Mouse (Mus musculus): ENCODE results near the gene Tbc1d22a. TPM values are rescaled to one million over a fixed set of nuclear protein-coding genes. Genes with fewer than 3 reads are reported as not detected.

Gene Tbc1d22a
- polyA plus RNA-seq, 1 experiment from 2014 or later = 11.9 TPM

DNA sequence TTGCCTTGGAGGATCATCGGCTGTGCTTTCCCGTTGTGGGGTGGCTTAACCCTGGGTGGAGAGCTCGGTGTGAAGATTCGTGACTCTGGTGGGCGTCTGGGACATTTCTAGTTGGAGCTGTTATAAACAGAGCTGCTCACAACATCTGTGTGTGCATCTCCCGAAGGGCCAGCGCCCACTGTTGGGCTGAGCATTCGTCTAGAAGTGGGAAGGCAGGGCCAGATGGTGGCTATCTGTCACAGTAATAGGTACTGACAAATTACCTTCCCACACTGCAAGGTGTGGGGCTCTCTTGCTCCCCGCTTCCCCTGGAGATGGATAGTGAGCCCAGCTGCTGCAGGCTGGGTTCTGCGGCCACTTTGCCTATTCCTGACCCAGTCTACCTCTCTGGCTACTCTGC is 289.2 kb downstream of the Tbc1d22a start:
- DNase-seq (no peak), ATAC-seq (ENCODE audit: low FRiP score, low TSS enrichment) (no peak)
- WGBS = 70% methylated on average over 10 of the region's 10 CpGs
- Histone ChIP-seq H3K36me3 (ENCODE audit: control insufficient read depth, insufficient read depth, low read length) (no peaks in the 10 kb centered on the region), H3K4me1 (ENCODE audit: control insufficient read depth, insufficient read depth, low read length) (no peaks in the 10 kb centered on the region), H3K4me2 (ENCODE audit: low read length) (no peak overlapping the region), H3K27ac (replicated peaks; ENCODE audit: low read depth, low read length) (no peak overlapping the region), H3K9me3 (ENCODE audit: control insufficient read depth, low read length) (no peaks in the 10 kb centered on the region), H3K4me3 (replicated peaks; ENCODE audit: low read depth, low read length) (no peak overlapping the region), H3K9ac (replicated peaks; ENCODE audit: low read length) (no peak overlapping the region), H3K27me3 (ENCODE audit: control insufficient read depth, insufficient read depth, low read length) (no peaks in the 10 kb centered on the region)

DNA sequence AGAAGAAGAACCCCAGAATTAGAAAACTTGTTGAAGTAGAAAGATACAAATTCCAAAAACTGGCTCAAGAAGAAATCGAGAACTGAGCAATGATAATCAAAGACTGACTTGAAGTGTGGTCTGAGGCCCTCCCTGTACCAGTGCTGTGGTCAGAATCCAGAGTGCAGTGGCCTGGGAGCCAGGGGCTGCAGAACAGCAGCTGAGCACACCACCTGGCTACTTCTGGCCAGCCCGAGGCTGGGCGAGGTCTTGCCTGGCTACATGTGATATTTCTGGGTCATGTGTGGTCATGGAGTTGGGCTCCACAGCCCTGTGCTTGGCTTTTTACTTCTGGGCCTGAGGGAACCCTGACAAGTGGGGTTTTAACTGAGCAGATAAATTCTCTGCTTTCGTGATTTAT is 292.4 kb downstream of the Tbc1d22a start:
- H3K9ac ChIP-seq (replicated peaks; ENCODE audit: low read length) = no peak overlapping the region
- H3K4me1 ChIP-seq (ENCODE audit: control insufficient read depth, insufficient read depth, low read length) = peaks cover 7% of the 10 kb centered on the region; the same call in 1 of the 2 replicates
- H3K27me3 ChIP-seq (ENCODE audit: control insufficient read depth, insufficient read depth, low read length) = no peaks in the 10 kb centered on the region
- ATAC-seq (ENCODE audit: low FRiP score, low TSS enrichment) (no peak), DNase-seq (no peak)
- no peak overlapping the region for H3K27ac ChIP-seq (replicated peaks; ENCODE audit: low read depth, low read length)
- H3K36me3 ChIP-seq (ENCODE audit: control insufficient read depth, insufficient read depth, low read length) = no peaks in the 10 kb centered on the region
- no peak overlapping the region for H3K4me2 ChIP-seq (ENCODE audit: low read length)
- no peaks in the 10 kb centered on the region for H3K9me3 ChIP-seq (ENCODE audit: control insufficient read depth, low read length)
- whole genome bisulfite sequencing = 76% methylated on average over 4 of the region's 4 CpGs
- no peak overlapping the region for H3K4me3 ChIP-seq (replicated peaks; ENCODE audit: low read depth, low read length)

DNA sequence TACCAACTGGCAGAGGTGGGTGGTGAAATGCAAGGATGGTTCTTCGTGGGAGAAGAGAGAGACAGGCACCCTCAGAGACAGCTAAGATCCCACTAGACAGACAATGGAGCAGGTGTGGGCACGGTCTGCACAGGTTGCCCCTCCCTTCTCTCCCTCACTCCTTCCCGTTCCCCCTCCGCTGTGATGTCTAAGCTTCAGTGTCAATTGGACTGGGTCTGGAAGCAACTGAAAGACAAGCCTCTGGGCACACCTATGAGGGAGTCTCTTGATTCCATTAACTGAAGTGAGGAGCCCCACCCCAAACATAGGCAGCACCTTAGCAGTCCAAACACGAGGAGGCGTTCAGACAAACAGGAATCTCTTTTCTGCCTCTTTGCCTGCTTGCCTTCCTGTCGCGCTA is 293.3 kb downstream of the Tbc1d22a start:
- H3K4me1 ChIP-seq (ENCODE audit: control insufficient read depth, insufficient read depth, low read length) = peaks cover 7% of the 10 kb centered on the region; the same call in 1 of the 2 replicates
- no peaks in the 10 kb centered on the region for H3K27me3 ChIP-seq (ENCODE audit: control insufficient read depth, insufficient read depth, low read length)
- 87% methylated on average over 8 of the region's 8 CpGs for WGBS
- DNase-seq (no peak), ATAC-seq (ENCODE audit: low FRiP score, low TSS enrichment) (no peak)
- no peak overlapping the region for H3K4me3 ChIP-seq (replicated peaks; ENCODE audit: low read depth, low read length)
- H3K9ac ChIP-seq (replicated peaks; ENCODE audit: low read length) = no peak overlapping the region
- H3K27ac ChIP-seq (replicated peaks; ENCODE audit: low read depth, low read length) = no peak overlapping the region
- H3K36me3 ChIP-seq (ENCODE audit: control insufficient read depth, insufficient read depth, low read length) = no peaks in the 10 kb centered on the region
- H3K4me2 ChIP-seq (ENCODE audit: low read length) = no peak overlapping the region
- H3K9me3 ChIP-seq (ENCODE audit: control insufficient read depth, low read length) = no peaks in the 10 kb centered on the region

DNA sequence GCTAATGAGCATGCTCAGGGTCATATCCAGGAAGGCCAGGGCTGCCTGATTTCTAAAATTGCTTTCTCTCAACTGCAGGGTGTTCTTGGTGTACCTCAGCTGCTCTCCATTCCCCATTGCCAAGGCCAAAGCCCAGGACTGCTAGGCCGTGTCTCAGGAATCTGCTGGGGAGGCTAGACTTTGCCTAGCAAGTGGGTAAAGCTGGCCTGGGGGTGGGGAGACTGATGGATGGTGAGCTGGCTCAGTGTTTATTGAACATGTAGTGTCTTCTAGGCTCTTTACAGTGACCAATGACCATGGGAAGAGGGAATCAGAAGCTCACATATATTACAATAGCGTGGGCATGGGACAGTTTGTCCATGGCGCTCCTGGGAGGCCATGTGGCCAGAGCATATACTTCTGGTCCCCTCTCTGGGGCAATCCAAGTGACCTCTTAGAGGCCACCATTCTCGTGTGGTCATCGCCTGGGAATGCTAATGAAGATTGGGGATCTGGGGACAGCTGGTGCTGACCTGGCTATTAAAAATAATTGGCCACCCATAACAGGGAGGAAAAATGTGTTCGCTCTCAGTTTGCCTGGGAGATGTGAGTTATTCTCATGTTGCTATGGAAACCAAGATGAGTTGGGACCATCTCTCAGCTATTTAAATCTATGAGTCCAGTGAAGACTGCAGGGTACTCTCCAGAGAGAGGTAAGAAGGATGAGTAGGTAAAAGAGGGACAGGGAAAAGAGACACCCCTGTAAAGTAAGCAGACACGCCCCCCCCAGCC is 294.3 kb downstream of the Tbc1d22a start:
- WGBS = 58% methylated on average over 7 of the region's 7 CpGs
- peaks cover 7% of the 10 kb centered on the region; the same call in 1 of the 2 replicates for H3K4me1 ChIP-seq (ENCODE audit: control insufficient read depth, insufficient read depth, low read length)
- no peak overlapping the region for H3K4me2 ChIP-seq (ENCODE audit: low read length)

DNA sequence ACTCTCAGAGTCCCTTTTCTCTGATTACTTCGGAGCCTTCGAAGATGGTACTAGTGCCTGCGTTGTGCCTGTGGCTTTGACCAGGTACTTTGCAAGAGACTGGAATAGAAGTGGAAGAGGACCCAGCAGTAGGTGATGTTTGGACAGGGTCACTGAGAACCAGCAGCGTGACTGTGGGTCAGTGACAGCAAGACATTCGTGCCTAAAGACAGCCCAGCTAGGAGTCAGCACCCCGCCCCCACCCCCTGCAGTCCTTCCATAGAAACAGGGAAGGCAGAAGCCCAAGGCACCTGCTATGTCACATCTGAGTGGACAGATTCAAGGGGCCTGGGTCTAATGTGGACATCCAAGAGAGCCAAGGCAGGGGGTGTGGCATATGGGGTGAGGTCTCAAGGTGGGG is 295.3 kb downstream of the Tbc1d22a start:
- Histone ChIP-seq H3K9me3 (ENCODE audit: control insufficient read depth, low read length) (no peaks in the 10 kb centered on the region), H3K9ac (replicated peaks; ENCODE audit: low read length) (no peak overlapping the region), H3K4me3 (replicated peaks; ENCODE audit: low read depth, low read length) (no peak overlapping the region), H3K27me3 (ENCODE audit: control insufficient read depth, insufficient read depth, low read length) (no peaks in the 10 kb centered on the region), H3K27ac (replicated peaks; ENCODE audit: low read depth, low read length) (no peak overlapping the region), H3K4me2 (ENCODE audit: low read length) (no peak overlapping the region), H3K36me3 (ENCODE audit: control insufficient read depth, insufficient read depth, low read length) (no peaks in the 10 kb centered on the region), H3K4me1 (ENCODE audit: control insufficient read depth, insufficient read depth, low read length) (peaks cover 7% of the 10 kb centered on the region; the same call in 1 of the 2 replicates)
- ATAC-seq (ENCODE audit: low FRiP score, low TSS enrichment) (no peak), DNase-seq (no peak)
- 67% methylated on average over 6 of the region's 6 CpGs for WGBS

More for the DNA sequence above, 294.3 kb downstream of the Tbc1d22a start:
- Histone ChIP-seq H3K9ac (replicated peaks; ENCODE audit: low read length) (no peak overlapping the region), H3K27ac (replicated peaks; ENCODE audit: low read depth, low read length) (no peak overlapping the region), H3K9me3 (ENCODE audit: control insufficient read depth, low read length) (no peaks in the 10 kb centered on the region), H3K36me3 (ENCODE audit: control insufficient read depth, insufficient read depth, low read length) (no peaks in the 10 kb centered on the region), H3K27me3 (ENCODE audit: control insufficient read depth, insufficient read depth, low read length) (no peaks in the 10 kb centered on the region), H3K4me3 (replicated peaks; ENCODE audit: low read depth, low read length) (no peak overlapping the region)
- peak; percentile 64 for DNase-seq
- ATAC-seq (ENCODE audit: low FRiP score, low TSS enrichment) = no peak

DNA sequence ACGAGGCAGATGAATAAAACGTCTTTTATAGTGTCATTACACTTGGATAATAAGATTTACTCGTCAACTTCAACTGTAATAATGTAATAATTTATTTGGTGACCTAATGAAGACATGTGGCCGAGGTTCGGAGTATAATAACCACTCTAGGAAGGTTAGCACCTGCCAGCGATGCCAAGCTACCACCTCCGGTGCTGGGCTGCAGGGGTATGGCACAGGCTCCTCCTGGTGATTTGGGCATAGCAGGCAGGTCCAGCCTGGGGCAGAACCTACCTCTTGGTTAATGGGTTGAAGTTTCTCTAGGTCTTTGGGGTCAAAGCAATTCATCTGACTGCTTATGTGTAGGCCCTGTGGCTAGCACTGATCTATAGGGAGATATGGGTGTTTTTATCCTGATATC is 296.9 kb downstream of the Tbc1d22a start:
- Histone ChIP-seq H3K4me1 (ENCODE audit: control insufficient read depth, insufficient read depth, low read length) (peaks cover 7% of the 10 kb centered on the region; the same call in 1 of the 2 replicates), H3K4me2 (ENCODE audit: low read length) (no peak overlapping the region), H3K9me3 (ENCODE audit: control insufficient read depth, low read length) (no peaks in the 10 kb centered on the region), H3K9ac (replicated peaks; ENCODE audit: low read length) (no peak overlapping the region), H3K36me3 (ENCODE audit: control insufficient read depth, insufficient read depth, low read length) (no peaks in the 10 kb centered on the region), H3K4me3 (replicated peaks; ENCODE audit: low read depth, low read length) (no peak overlapping the region), H3K27ac (replicated peaks; ENCODE audit: low read depth, low read length) (no peak overlapping the region), H3K27me3 (ENCODE audit: control insufficient read depth, insufficient read depth, low read length) (no peaks in the 10 kb centered on the region)
- no peak for ATAC-seq (ENCODE audit: low FRiP score, low TSS enrichment)
- no peak for DNase-seq
- 85% methylated on average over 7 of the region's 7 CpGs for WGBS

DNA sequence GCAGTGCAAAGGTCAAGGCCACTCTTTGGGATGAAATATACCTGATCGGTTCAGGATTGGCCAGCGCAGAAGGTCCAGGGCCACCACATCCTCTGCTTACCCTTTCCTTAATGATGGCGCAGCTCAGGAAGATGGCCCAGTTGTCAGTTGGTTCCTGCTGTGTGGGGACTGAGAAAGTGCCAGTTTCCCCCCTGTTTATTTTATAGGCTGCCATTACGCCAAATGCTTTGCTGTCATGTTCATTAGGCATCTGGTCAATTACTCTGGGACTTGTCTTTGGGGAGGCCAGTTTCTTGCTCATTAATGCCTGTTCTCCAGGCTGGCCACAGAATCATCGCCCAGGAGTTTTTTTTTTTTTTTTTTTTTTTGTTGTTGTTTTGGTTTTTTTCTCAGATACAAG is 299.1 kb downstream of the Tbc1d22a start:
- no peak overlapping the region for H3K9ac ChIP-seq (replicated peaks; ENCODE audit: low read length)
- no peaks in the 10 kb centered on the region for H3K27me3 ChIP-seq (ENCODE audit: control insufficient read depth, insufficient read depth, low read length)
- 84% methylated on average over 5 of the region's 5 CpGs for WGBS
- ATAC-seq (ENCODE audit: low FRiP score, low TSS enrichment) = no peak
- H3K4me3 ChIP-seq (replicated peaks; ENCODE audit: low read depth, low read length) = no peak overlapping the region
- H3K9me3 ChIP-seq (ENCODE audit: control insufficient read depth, low read length) = no peaks in the 10 kb centered on the region
- peaks cover 7% of the 10 kb centered on the region; the same call in 1 of the 2 replicates for H3K4me1 ChIP-seq (ENCODE audit: control insufficient read depth, insufficient read depth, low read length)
- no peak overlapping the region for H3K27ac ChIP-seq (replicated peaks; ENCODE audit: low read depth, low read length)
- H3K4me2 ChIP-seq (ENCODE audit: low read length) = no peak overlapping the region
- DNase-seq = no peak
- H3K36me3 ChIP-seq (ENCODE audit: control insufficient read depth, insufficient read depth, low read length) = no peaks in the 10 kb centered on the region

DNA sequence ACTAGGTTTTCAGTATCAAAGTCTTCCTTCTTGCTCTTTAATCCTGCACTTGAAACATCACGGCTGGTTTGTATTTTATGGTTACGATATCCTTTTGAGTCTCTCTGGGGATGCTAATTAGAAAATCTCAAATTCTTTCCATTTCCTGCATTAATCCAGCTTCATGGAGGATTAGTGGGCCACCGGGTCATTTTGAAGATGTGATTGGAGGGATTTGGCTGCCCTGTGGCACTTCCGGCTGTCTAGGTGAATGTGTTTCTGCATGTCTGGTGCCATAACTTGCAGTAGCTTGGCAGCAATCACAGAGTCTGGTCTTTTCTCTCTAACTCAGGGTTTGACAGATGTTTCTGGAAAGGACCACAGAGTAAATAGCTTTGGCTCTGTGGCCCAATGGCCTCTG is 305.9 kb downstream of the Tbc1d22a start:
- H3K27ac ChIP-seq (replicated peaks; ENCODE audit: low read depth, low read length) = no peak overlapping the region
- 48% methylated on average over 4 of the region's 4 CpGs for WGBS
- H3K9me3 ChIP-seq (ENCODE audit: control insufficient read depth, low read length) = peaks cover 4% of the 10 kb centered on the region; the same call in 1 of the 2 replicates
- DNase-seq (no peak), ATAC-seq (ENCODE audit: low FRiP score, low TSS enrichment) (no peak)
- no peaks in the 10 kb centered on the region for H3K27me3 ChIP-seq (ENCODE audit: control insufficient read depth, insufficient read depth, low read length)
- H3K4me1 ChIP-seq (ENCODE audit: control insufficient read depth, insufficient read depth, low read length) = no peaks in the 10 kb centered on the region
- H3K36me3 ChIP-seq (ENCODE audit: control insufficient read depth, insufficient read depth, low read length) = no peaks in the 10 kb centered on the region
- H3K4me3 ChIP-seq (replicated peaks; ENCODE audit: low read depth, low read length) = no peak overlapping the region
- no peak overlapping the region for H3K4me2 ChIP-seq (ENCODE audit: low read length)
- H3K9ac ChIP-seq (replicated peaks; ENCODE audit: low read length) = no peak overlapping the region

DNA sequence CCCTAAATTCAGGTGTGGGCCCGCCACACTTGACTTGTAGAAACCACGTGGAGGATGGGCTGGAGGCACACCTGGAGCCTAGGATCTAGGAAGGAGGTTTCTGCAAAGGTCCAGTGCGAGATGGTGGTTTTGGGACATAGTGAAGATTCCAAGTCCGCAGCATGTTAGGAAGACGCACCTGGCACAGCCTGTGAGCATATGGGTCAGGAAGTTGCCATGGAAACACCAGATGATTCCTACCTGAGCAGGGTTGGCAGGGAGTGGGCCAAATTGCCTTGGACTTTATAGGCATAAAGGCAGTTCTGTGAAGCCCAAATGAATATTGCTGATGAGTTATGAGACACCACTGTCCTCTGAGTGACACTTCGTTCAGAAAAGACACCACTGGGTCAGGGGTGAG is 321.1 kb downstream of the Tbc1d22a start:
- DNase-seq = no peak
- Histone ChIP-seq H3K4me1 (ENCODE audit: control insufficient read depth, insufficient read depth, low read length) (no peaks in the 10 kb centered on the region), H3K4me3 (replicated peaks; ENCODE audit: low read depth, low read length) (no peak overlapping the region), H3K4me2 (ENCODE audit: low read length) (no peak overlapping the region), H3K9ac (replicated peaks; ENCODE audit: low read length) (no peak overlapping the region), H3K36me3 (ENCODE audit: control insufficient read depth, insufficient read depth, low read length) (no peaks in the 10 kb centered on the region), H3K9me3 (ENCODE audit: control insufficient read depth, low read length) (no peaks in the 10 kb centered on the region; the same call in 1 of the 2 replicates), H3K27ac (replicated peaks; ENCODE audit: low read depth, low read length) (no peak overlapping the region), H3K27me3 (ENCODE audit: control insufficient read depth, insufficient read depth, low read length) (no peaks in the 10 kb centered on the region)
- 88% methylated on average over 6 of the region's 6 CpGs for WGBS
- ATAC-seq (ENCODE audit: low FRiP score, low TSS enrichment) = no peak

Measured in midbrain, embryonic 14.5 days (tissue).